Mouse (Mus musculus) heart, postnatal 25 days (tissue): ENCODE data around the gene Reps1. TPM values are rescaled to one million over a fixed set of nuclear protein-coding genes. Genes with fewer than 3 reads are reported as not detected.
"Not testable (repeated sequence)": the region's sequence is repeated elsewhere in the genome, so short reads cannot be mapped to it uniquely, and the experiment has no call there.

Experiments
- DNase-seq: peaks from one replicate; pipeline ENCODE4 v3.0.0; 2022; ENCODE audit warnings: low spot score
- intact Hi-C: fragments of 180-260 bp; cut with DNase I; formaldehyde crosslinking; loops from one replicate; pipeline ENCODE4 v1.15.1; 2025
- total RNA-seq, 2 experiments: library from RNA; stranded (reverse); gene quantifications; 2 replicates each; pipeline ENCODE4 v1.2.3; 2021

The Reps1 gene
- total RNA-seq, 2 experiments from 2014 or later: 27.3 to 30.1 TPM

GRCm38 (mm10) chr10:18131666-18132650, 76.3 kb downstream of the Reps1 start:
- DNase-seq: no peak

DNA sequence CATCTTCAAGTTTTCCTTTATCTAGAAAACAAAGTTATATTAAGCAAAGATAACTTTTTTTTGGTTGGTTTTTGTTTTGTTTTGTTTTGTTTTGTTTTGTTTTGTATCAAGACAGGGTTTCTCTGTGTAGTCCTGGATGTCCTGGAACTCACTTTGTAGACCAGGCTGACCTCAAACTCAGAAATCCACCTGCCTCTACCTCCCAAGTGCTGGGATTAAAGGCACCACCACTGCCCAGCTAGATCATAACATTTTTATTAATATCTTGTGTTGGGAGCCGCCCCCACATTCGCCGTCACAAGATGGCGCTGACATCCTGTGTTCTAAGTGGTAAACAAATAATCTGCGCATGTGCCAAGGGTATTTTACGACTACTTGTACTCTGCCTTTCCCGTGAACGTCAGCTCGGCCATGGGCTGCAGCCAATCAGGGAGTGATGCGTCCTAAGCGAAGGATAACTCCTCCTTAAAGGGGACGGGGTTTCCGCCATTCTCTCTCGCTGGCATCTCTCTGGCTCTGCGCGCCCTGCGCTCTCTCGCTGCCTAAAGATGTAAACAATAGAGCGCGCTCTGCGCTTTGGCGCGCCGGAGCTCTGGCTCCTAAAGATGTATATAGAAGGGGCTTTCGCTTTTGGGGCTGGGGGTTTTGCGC, 83.3 kb downstream of the Reps1 start:
- intact Hi-C loops, DNase-seq: not testable (repeated sequence)

More at GRCm38 (mm10) chr10:18131666-18132650, 76.3 kb downstream of the Reps1 start:
- intact Hi-C loops: no loop called here

DNA sequence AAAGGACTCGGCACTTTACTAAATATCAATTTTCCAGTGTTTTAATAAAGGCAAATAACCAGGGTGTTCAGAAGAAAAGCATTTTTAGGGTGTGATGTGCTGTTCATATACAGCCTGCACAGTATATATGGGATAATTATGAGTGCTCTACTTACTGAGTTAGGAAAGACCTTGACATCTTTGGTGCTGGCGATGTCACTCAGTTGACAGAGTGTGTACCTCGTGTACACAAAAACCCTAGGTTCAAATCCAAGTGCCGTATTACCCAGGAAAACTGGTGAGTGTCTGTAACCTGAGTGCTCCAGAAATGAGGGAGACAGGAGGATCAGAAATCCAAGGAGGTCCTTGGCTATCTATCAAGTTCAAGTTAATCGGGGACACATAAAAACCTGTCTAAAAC, 84.0 kb downstream of the Reps1 start:
- DNase-seq: no peak
- intact Hi-C loops: no loop called here

DNA sequence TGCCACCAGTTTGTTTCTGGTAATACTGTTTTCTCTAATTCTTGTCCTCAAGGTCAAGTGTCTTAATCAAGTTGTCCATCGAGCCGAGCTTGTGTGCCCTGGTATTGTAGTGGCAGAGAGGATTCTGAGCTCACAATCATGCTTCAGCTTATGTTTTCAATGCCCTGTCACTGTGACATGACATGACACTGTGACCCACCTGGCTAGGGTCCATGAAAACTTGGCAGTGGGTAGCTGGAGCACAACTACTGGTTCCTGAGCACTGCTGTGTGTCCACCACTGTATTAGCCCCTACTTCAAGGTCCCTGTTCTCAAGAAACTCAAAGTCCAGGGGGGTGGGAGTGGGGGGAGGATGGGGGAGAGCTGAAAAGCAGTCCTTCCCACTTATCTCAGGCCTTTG, 85.7 kb downstream of the Reps1 start:
- intact Hi-C loops: no loop called here
- DNase-seq: no peak

GRCm38 (mm10) chr10:18142231-18142630, 86.6 kb downstream of the Reps1 start:
- no peak for DNase-seq
- intact Hi-C loops: no loop called here

DNA sequence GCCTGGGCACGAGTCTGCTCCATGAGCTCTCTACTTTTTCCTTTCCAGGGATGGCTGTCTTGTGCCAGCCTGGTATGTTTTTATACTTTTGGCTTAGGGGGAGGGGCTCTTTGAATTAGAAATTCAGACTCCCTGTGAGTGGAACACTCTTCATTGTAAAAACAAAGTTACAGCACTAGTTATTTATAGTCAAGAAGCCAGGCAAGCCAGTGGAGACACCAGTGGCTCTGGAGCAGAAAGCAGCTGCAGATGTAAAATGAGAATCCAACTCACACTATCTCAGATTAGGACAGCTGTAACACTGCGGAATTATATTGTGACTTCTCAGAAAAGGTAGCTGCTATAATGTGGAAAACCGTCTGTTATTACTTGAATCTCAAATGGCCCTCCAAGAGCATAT, 91.6 kb downstream of the Reps1 start:
- intact Hi-C loops: no loop called here
- DNase-seq: no peak

- intact Hi-C loops: no loop called here
Measured at GRCm38 (mm10) chr10:18162435-18162971, 106.8 kb downstream of the Reps1 start.

More at GRCm38 (mm10) chr10:18162435-18162971, 106.8 kb downstream of the Reps1 start:
- DNase-seq: no peak

Other genes starting within 250 kb of the Reps1 start
- 10 to 100 TPM; 28.6 to 29.5 TPM for gene Heca, start 107.8 kb upstream of the Reps1 start, total RNA-seq
- 10 to 100 TPM; 28.1 to 37.9 TPM for gene Abracl, start 32.6 kb upstream of the Reps1 start, total RNA-seq
- gene Ect2l, start 155.0 kb downstream of the Reps1 start, total RNA-seq: not detected
- 10 to 100 TPM; 10.0 to 14.3 TPM for gene Ccdc28a, start 179.1 kb downstream of the Reps1 start, total RNA-seq